Mouse (Mus musculus) testis, postnatal 14 days (tissue): Measurements from ENCODE around the gene Spag6.

Experiments
- DNase-seq: peaks from one replicate; pipeline ENCODE4 v3.0.0; 2021; ENCODE audit warnings: low spot score

Gene Spag6

DNA sequence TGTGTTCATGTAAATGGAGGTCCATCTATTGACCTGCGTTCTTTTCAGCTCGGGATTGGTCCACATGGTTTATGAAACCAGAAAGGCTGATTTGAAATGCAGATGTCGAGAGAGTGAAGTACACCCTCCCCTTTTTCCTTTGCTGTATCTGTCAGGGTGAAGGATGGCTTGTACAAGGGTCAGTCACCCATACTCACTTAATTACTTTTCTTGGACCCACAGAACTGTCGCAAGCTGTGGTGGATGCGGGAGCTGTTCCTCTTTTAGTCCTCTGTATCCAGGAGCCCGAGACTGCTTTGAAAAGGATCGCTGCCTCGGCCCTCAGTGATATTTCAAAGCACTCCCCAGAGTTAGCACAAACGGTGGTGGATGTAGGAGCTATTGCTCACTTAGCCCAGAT is 37.9 kb downstream of the Spag6 start:
- DNase-seq: no peak

DNA sequence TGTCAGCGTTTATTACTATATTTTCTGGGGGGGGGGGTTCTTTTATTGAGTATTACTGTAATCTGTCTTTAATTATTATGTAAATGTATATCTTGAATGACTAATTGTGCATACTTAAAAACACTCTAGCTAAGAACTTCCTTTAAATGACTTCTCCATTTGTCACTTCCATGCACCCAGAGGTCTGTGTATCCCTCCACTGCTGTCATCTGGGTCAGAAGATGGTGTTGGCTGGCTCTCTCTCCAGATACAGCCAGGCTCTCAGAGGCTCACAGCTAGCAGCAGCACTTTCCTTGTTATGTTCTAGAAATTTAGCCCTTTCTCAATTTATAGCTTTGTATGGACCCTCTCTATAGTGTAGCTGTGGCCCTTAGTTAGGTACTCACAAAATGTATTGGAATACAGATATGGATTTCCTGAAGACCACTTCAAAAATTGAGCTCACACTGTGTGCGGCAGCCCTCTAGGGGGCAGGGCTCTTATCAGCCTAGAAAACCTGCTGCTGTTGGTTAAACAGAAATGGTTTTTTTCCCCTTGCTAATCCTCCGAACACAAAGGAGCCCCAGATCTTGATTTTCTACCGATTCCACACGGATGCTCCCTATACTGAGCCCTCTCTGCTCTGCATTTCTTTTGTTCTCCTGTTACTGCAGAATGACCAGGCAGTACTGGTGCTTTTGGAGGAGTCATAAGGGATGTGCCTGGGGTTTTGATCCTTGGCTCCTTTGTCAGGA is 40.7 kb downstream of the Spag6 start:
- DNase-seq: no peak

GRCm38 (mm10) chr2:18737040-18737439 is 43.2 kb downstream of the Spag6 start:
- DNase-seq: no peak

GRCm38 (mm10) chr2:18739216-18739615 is 45.4 kb downstream of the Spag6 start:
- DNase-seq: no peak

- DNase-seq: no peak
Measured at GRCm38 (mm10) chr2:18756144-18756543, 62.3 kb downstream of the Spag6 start.

- DNase-seq: no peak
Measured at GRCm38 (mm10) chr2:18764846-18765245, 71.0 kb downstream of the Spag6 start.

- peak; percentile 57 for DNase-seq
Measured at GRCm38 (mm10) chr2:18765481-18766249, 71.8 kb downstream of the Spag6 start.

- DNase-seq: no peak
Measured at GRCm38 (mm10) chr2:18766441-18766820, 72.6 kb downstream of the Spag6 start.

DNA sequence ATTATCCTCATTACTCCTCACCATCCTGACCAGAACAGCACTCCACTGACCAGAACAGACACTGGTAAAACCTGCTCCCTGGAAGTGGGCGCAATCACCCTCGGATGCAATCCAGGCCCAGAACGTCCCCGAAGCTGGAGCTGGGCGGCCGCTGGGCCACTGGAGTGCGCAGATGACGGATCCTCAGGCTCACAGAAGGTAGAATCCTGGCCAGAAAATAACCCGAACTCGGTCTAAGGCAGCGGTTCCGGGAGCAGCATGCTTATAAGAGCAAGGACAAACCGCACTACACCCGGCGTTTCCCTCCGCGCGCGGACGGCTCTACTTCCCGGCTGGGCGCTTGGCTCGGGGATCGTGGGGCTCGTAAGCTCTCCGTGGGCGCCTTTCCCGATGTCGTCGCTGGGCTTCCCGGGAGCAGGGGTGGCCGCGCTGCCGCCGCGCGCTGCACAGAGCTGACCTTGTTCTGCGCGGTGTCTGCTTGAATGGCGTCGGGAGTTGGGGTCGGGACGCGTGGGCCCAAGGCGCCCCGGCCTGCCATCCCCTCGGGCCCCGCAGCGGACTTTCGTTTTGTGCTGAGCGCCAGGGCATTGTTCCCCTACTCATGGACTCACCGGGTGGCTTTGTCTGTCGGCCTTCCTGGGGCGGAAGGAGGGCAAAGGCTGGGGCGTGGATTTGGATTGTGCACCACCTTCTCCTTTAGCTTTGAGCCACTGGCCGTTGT is 73.1 kb downstream of the Spag6 start:
- peak; percentile 78 for DNase-seq

- DNase-seq: no peak
Measured at GRCm38 (mm10) chr2:18768414-18768813, 74.6 kb downstream of the Spag6 start.

DNA sequence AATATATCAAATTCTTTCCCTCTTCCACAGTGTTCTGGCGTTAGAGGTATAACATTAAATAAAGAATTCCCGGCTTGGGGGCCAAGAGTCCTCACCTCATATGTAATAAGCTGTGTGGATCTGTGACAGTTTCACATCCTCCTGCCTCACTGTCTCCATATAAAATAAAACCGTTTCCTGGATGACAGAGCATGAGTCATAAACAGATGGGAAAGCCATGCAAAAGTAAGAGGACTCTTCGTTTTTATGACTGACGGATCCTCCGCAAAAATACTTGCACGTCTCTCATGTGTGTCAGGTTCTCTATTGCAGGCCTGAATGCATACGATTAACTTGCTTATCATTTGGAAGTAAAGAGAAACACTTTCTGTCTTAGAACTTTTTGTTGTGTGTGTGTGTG is 78.6 kb downstream of the Spag6 start:
- DNase-seq: no peak

DNA sequence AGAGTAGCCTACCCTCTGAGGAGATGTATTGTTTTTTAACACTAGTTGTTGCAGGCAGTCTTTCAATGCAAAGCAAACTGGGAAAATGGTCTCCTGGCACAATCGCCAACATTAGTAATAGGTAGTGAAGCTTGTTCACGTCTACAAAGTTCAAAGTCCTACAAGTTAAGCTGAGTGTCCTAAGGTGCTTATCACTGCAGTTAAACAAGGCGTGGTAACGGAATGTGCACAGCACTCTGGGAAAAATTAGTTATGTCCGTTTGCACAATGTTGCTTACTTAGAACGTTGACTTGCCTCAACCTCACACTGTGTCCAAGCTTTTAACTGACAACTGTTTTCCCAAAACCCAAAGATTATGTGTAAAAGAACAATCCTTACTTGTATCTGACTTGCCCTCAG is 80.5 kb downstream of the Spag6 start:
- no peak for DNase-seq

- DNase-seq: peak; percentile 27
Measured at GRCm38 (mm10) chr2:18778220-18778619, 84.4 kb downstream of the Spag6 start.

DNA sequence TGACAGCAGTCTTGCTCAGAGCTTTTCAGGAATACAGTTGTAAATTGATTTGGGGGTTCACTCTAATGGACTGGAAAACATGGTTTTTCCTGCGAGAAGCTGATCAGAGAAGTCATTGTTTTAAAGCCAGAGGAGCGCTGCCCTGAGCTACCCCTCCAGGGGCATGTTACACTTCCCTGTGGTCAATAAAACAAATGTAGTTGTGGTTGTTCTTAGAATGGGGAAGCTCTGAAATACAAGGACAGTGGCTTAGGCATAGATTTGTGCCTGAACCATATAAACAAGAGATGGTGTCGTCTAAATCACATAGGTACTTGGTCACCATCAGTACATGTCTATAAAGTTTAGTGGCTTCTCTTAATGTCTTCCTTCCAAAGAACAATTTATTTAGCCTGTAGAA is 86.0 kb downstream of the Spag6 start:
- no peak for DNase-seq

GRCm38 (mm10) chr2:18781296-18781695 is 87.5 kb downstream of the Spag6 start:
- no peak for DNase-seq

GRCm38 (mm10) chr2:18794261-18794660 is 100.4 kb downstream of the Spag6 start:
- no peak for DNase-seq

DNA sequence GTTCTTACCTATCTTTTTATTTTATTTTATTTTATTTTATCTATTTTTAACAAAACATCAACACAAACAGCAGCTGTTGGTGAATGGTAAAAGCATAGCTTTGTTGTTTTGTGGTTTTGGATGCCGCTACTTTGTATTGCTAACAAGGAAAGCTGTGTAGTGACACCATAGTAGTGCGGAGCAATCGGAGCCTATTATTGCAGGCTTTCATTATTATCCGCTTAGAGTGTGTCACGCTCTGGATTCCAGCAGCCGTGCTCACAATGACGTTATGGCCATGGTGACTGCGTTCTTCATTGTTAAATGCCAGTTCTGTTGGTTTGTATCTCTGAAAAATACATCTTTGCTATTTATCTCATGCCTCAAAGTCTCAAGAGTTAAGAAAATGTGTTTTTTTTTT is 103.9 kb downstream of the Spag6 start:
- DNase-seq: no peak

- no peak for DNase-seq
Measured at GRCm38 (mm10) chr2:18799265-18799965, 105.6 kb downstream of the Spag6 start.
